Mouse (Mus musculus) layer of hippocampus, adult 9-11 months (tissue): ENCODE results near the gene Ldoc1.
A peak's percentile ranks its signal among the peaks of the same experiment; 100 is the strongest.

Source experiments
- DNase-seq: peaks from one replicate; pipeline ENCODE4 v3.0.0; 2022

Ldoc1 gene

GRCm38 (mm10) chrX:61709302-61710033, at the start of gene Ldoc1:
Gene Ldoc1 (plus strand): TSS chrX:61709497.
- DNase-seq: no peak

GRCm38 (mm10) chrX:61710131-61710530, 834 bp downstream of the Ldoc1 start:
- DNase-seq: no peak

DNA sequence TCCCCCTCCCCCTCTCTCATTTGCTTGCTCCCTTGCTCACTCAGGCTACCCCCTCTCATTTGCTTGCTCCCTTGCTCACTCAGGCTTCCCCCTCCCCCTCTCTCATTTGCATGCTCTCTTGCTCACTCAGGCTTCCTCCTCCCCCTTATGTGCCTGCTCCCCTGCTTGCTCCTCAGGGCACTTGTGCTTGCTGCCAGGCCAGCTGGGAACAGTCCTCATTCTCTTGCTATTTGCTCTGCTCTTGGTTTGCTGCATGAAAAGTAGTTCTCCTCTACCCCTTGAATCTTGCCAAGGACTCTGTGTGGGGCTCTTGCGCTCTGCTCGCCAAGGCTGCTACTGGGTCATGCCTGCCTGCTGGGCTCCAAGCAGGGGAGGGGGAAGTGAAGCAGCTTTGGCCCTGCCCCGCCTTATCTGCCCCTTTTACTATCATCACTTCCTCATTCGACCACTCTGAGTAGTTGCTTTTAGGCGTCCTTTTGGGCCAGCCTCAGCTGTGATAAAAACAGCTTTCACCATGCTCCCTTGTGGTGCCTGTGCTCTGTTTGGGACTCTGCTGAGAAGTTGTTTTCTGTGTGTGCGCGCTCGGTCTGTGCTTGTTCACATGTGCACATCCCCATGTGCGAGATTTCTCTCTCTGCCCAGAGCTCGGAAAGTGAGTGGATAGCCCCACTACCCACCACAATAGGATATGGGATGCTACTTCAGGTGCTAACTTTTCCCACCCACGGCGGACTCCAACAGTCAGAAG, 13.2 kb downstream of the Ldoc1 start:
- peak; percentile 40 for DNase-seq

DNA sequence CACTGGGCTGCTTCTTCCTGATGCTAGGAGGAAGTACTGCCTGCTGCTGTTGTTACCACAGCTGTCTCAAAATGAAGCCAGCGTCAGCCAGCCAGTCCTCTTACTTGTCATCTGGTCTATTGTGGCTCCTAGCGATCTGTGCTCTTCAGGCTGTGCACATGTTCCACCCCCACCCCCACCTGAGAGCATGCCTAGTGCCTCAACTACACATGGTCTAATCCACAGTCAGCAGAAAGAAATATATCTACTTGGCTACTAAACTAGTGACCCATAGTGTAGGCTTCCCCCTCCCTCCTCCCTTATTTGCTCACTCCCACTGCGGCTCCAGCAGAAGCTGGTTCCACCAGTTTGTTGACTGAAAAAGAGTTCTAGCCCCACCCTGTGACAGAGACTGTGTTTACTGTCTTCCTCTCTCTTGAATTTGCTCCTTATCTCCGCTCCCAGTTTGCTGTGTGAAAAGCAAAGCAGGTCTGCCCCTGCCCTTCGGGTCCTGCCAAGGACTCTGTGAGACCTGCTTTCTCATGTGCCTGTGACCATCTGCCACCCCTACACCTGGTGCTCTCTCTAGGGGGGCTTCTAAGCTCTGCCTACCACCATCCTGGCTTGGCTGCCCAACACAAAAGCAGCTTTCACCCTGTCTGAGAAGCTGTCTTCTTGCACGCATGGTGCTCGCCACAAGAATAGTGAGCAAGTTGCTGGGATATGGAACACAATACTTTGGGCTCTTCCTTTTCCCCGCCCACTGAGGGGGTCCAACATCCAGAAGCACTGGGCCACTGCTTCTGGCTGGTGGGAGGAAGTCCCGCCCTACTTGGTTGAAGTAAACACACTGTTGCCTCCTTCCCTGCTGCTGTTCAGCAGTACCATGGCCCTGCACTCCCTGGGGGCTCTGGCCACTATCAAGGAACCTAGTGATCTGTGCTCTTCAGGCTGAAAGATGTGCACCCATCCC, 14.0 kb downstream of the Ldoc1 start:
- no peak for DNase-seq

DNA sequence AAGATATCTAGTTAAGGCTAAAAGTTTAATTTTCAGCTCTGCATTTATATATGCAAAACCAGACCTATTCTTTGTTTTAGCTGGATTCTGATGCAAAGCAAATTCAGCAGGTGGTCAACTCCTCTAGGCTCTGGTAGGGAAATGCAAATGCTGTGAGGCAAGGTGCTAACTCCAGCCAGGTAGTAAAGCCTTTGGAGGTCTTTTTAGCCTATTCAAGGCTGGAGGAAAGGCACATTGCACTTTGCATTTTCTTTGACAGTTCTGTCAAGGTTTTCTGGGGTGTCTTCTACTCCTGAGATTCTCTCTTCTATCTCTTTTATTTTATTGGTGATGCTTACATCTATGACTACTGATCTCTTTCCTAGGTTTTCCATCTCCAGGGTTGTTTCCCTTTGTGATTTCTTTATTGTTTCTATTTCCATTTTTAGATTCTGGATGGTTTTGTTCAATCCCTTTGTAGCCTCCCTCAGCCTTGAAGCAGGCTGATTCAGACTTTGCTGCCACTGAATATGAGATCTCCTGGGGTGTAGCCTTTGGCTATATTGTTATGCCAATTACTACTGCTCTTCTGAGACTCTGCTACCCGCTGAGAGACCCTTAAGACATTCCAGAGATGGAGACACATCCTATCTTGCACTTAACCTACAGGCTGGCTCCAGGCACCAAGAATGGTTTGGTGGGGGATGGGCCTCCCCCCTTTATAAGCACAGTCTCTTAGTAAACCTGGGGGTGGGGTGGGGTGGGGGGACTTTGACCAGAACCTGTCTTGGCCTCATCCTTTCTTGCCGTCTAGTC, 18.4 kb downstream of the Ldoc1 start:
- DNase-seq: no peak
